Mouse (Mus musculus) liver, postnatal 0 days (tissue): ENCODE data around the gene Dact1.

ENCODE experiments used
- CTCF ChIP-seq: sonication (generic); IDR thresholded peaks from 2 replicates; pipeline ENCODE4 v1.5.1; 2016; ENCODE audit warnings: antibody characterized with exemption, low read depth
- EP300 ChIP-seq: IDR thresholded peaks from 2 replicates; pipeline ENCODE4 v1.6.1; 2016; ENCODE audit warnings: antibody characterized with exemption, low read depth, mild to moderate bottlenecking

- no peak for TF ChIP-seq CTCF
- TF ChIP-seq EP300 = no peak
These were observed 616 bp downstream of the Dact1 start for GRCm38 (mm10) chr12:71310068-71310931.
